Mouse (Mus musculus) lung, postnatal 36 days (tissue): ENCODE measurements around the gene Sv2b.

Source experiments
- DNase-seq: peaks from one replicate; pipeline ENCODE4 v3.0.0; 2022; ENCODE audit warnings: mixed read lengths

Gene Sv2b

GRCm38 (mm10) chr7:75080163-75080562, 228.9 kb downstream of the Sv2b start:
- no peak for DNase-seq

- DNase-seq = no peak
Measured at GRCm38 (mm10) chr7:75077560-75078208, 231.4 kb downstream of the Sv2b start.
